Mouse (Mus musculus) CH12.LX (cell line): ENCODE measurements around the gene Tmem168. TPM values are rescaled to one million over a fixed set of nuclear protein-coding genes. Genes with fewer than 3 reads are reported as not detected.

Source experiments
- DNase-seq: peaks from one replicate; pipeline ENCODE4 v3.0.0-alpha.2; 2013; ENCODE audit errors: extremely low read depth
- H3K27ac ChIP-seq: 2 replicates; pipeline ENCODE4 v1.5.1; 2012; ENCODE audit warnings: low read depth, mild to moderate bottlenecking, control low read depth, moderate library complexity; ENCODE audit not compliant: insufficient read depth
- H3K27me3 ChIP-seq: replicated peaks from 2 replicates; pipeline ENCODE3; 2012; ENCODE audit warnings: inconsistent platforms
- H3K36me3 ChIP-seq, 2 experiments: replicated peaks in 1 of 2; 2 replicates each; pipeline versions ENCODE3 to v1.6.1; 2012; ENCODE audit warnings: inconsistent platforms in 1 of 2, low read length in 1 of 2, mild to moderate bottlenecking in 1 of 2, mixed read lengths in 1 of 2, moderate library complexity in 1 of 2; ENCODE audit not compliant: control insufficient read depth in 1 of 2, insufficient read depth in 1 of 2
- H3K4me1 ChIP-seq, 2 experiments: 2 replicates each; pipeline ENCODE4 v1.6.1; 2012; ENCODE audit warnings: inconsistent platforms in 1 of 2, moderate library complexity in 1 of 2; ENCODE audit not compliant: insufficient read depth in 2 of 2, control insufficient read depth in 1 of 2
- H3K4me2 ChIP-seq: 2 replicates; pipeline ENCODE4 v1.6.1; 2012; ENCODE audit warnings: low read depth, mild to moderate bottlenecking, control low read depth; ENCODE audit not compliant: poor library complexity, insufficient read depth, severe bottlenecking
- H3K4me3 ChIP-seq, 3 experiments: fragments of 150-350 bp in 1 of 3; sonication (generic) in 1 of 3; replicated peaks in 1 of 3; 2 replicates each; pipeline versions ENCODE3 to v1.5.1; 2011 to 2012; ENCODE audit warnings: low read depth in 2 of 3, low read length in 2 of 3, mild to moderate bottlenecking in 2 of 3, moderate library complexity in 2 of 3, control low read depth in 1 of 3, improper control_type of control experiment in 1 of 3, inconsistent platforms in 1 of 3, mixed read lengths in 1 of 3; ENCODE audit not compliant: poor library complexity in 1 of 3
- H3K79me2 ChIP-seq: replicated peaks from 2 replicates; pipeline ENCODE4 v1.6.1; 2012; ENCODE audit warnings: mild to moderate bottlenecking, moderate library complexity; ENCODE audit not compliant: control insufficient read depth, poor library complexity, insufficient read depth, severe bottlenecking; ENCODE audit errors: extremely low read depth
- H3K9ac ChIP-seq: 2 replicates; pipeline ENCODE4 v1.6.1; 2012; ENCODE audit warnings: low read depth, mild to moderate bottlenecking, control low read depth, moderate library complexity; ENCODE audit not compliant: insufficient read depth
- H3K9me3 ChIP-seq: replicated peaks from 2 replicates; pipeline ENCODE3; 2012; ENCODE audit warnings: low read length, inconsistent platforms, mixed read lengths
- CHD1 ChIP-seq: IDR thresholded peaks from 2 replicates; pipeline ENCODE4 v1.6.1; 2012; ENCODE audit warnings: low read depth, low read length, improper control_type of control experiment, inconsistent platforms
- CHD2 ChIP-seq: IDR thresholded peaks from 2 replicates; pipeline ENCODE4 v1.6.1; 2011; ENCODE audit warnings: low read length, improper control_type of control experiment
- E2F4 ChIP-seq: IDR thresholded peaks from 2 replicates; pipeline ENCODE4 v1.6.1; 2011; ENCODE audit warnings: low read depth, low read length, improper control_type of control experiment; ENCODE audit not compliant: insufficient replicate concordance
- ETS1 ChIP-seq: conservative IDR thresholded peaks from 2 replicates; pipeline ENCODE4 v1.6.1; 2012; ENCODE audit warnings: low read depth, mild to moderate bottlenecking, inconsistent platforms, low read length, improper control_type of control experiment, moderate library complexity
- MAFK ChIP-seq: IDR thresholded peaks from 2 replicates; pipeline ENCODE4 v1.6.1; 2011; ENCODE audit warnings: low read length, improper control_type of control experiment; ENCODE audit not compliant: insufficient replicate concordance
- MAX ChIP-seq: IDR thresholded peaks from 2 replicates; pipeline ENCODE4 v1.6.1; 2011; ENCODE audit warnings: low read length, improper control_type of control experiment
- MAZ ChIP-seq: IDR thresholded peaks from 2 replicates; pipeline ENCODE4 v1.6.1; 2012; ENCODE audit warnings: low read depth, mild to moderate bottlenecking, inconsistent platforms, low read length, improper control_type of control experiment, moderate library complexity
- MEF2A ChIP-seq: IDR thresholded peaks from 2 replicates; pipeline ENCODE4 v1.6.1; 2014; ENCODE audit warnings: low read depth, mild to moderate bottlenecking, inconsistent platforms, low read length, improper control_type of control experiment, borderline replicate concordance
- MYC ChIP-seq: IDR thresholded peaks from 2 replicates; pipeline ENCODE4 v1.6.1; 2011; ENCODE audit warnings: low read depth, mild to moderate bottlenecking, improper control_type of control experiment, low read length
- PAX5 ChIP-seq: IDR thresholded peaks from 2 replicates; pipeline ENCODE4 v1.6.1; 2012; ENCODE audit warnings: low read length, inconsistent platforms, mixed read lengths
- RAD21 ChIP-seq: IDR thresholded peaks from 2 replicates; pipeline ENCODE4 v1.6.1; 2011; ENCODE audit warnings: low read depth, mild to moderate bottlenecking, low read length, improper control_type of control experiment, moderate library complexity
- RCOR1 ChIP-seq: conservative IDR thresholded peaks from 2 replicates; pipeline ENCODE4 v1.6.1; 2012; ENCODE audit warnings: low read depth, mild to moderate bottlenecking, inconsistent platforms, low read length, improper control_type of control experiment
- SMC3 ChIP-seq: IDR thresholded peaks from 2 replicates; pipeline ENCODE4 v1.6.1; 2011; ENCODE audit warnings: low read depth, low read length, improper control_type of control experiment
- TBP ChIP-seq: conservative IDR thresholded peaks from 2 replicates; pipeline ENCODE4 v1.6.1; 2011; ENCODE audit warnings: low read depth, low read length, improper control_type of control experiment
- TCF12 ChIP-seq: IDR thresholded peaks from 2 replicates; pipeline ENCODE4 v1.6.1; 2014; ENCODE audit warnings: low read depth, mild to moderate bottlenecking, inconsistent platforms, low read length, improper control_type of control experiment
- USF2 ChIP-seq: conservative IDR thresholded peaks from 2 replicates; pipeline ENCODE4 v1.6.1; 2011; ENCODE audit warnings: low read depth, low read length, improper control_type of control experiment
- ZC3H11A ChIP-seq: IDR thresholded peaks from 2 replicates; pipeline ENCODE4 v1.6.1; 2012; ENCODE audit warnings: low read depth, mild to moderate bottlenecking, inconsistent platforms, low read length, improper control_type of control experiment
- ZKSCAN1 ChIP-seq: IDR thresholded peaks from 2 replicates; pipeline ENCODE4 v1.6.1; 2012; ENCODE audit warnings: low read depth, inconsistent platforms, low read length, improper control_type of control experiment, borderline replicate concordance
- ZNF384 ChIP-seq: IDR thresholded peaks from 2 replicates; pipeline ENCODE4 v1.6.1; 2012; ENCODE audit warnings: low read depth, low read length, improper control_type of control experiment, inconsistent platforms
- dilution Hi-C: fragments of 300-500 bp; cut with MboI; formaldehyde crosslinking; loops from 2 replicates; pipeline ENCODE4 v1.14.3; 2020; ENCODE audit warnings: low sequenced_read_pairs; ENCODE audit not compliant: extremely low pct_unique_long_range_greater_than_20kb, extremely low pct_ligation_motif_present
- in situ Hi-C: fragments of 300-500 bp; cut with MboI; formaldehyde crosslinking; loops from 3 replicates; pipeline ENCODE4 v1.14.3; 2019; ENCODE audit warnings: low sequenced_read_pairs, low pct_ligation_motif_present, low pct_unique_long_range_greater_than_20kb, mixed read lengths
- polyA plus RNA-seq: library from polyadenylated mRNA; unstranded; fragments of >175 nt; gene quantifications from 2 replicates; pipeline ENCODE4 v1.2.1, GENCODE M21; 2012; ENCODE audit warnings: low read depth; ENCODE audit not compliant: insufficient read length
- total RNA-seq, 2 experiments: library from RNA; depleted of rRNA; stranded (reverse); fragments of 300-350 nt in 1 of 2; fragments of >200 nt in 1 of 2; gene quantifications; 2 replicates each; pipeline ENCODE4 v1.2.3; 2012 to 2014

Gene Tmem168
- total and polyA plus RNA-seq, 3 experiments = 30.0 to 57.4 (median 35.5) TPM

GRCm38 (mm10) chr6:13607621-13608493, at the start of gene Tmem168 (continued):
- no peak for TF ChIP-seq E2F4

DNA sequence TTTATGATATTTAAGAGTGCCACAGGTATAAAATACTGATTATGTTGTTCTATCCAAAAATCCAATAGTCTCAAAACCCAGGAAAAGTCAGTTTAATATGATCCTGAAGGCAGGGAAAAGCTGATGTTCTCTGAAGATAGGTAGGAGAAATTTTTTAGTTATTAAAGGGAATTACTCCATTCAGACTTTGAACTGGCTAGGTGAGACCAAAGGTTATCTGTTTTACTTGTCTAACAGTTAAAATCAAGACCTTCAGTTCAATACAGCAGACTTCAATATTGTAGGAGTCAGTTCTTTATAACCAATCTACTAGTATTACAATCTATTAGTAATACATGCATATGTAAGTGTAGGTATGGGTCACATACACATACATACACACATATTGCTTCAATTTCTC, 46.2 kb upstream of the Tmem168 start:
- Histone ChIP-seq H3K27me3 (no peaks in the 10 kb centered on the region), H3K4me2 (no peak overlapping the region), H3K9me3 (no peaks in the 10 kb centered on the region), H3K79me2 (peaks cover 19% of the 10 kb centered on the region), H3K27ac (no peak overlapping the region), H3K9ac (no peak overlapping the region), H3K4me3 (no peak overlapping the region), H3K36me3 (peaks cover 24 to 48% of the 10 kb centered on the region in 2 experiments), H3K4me1 (no peaks in the 10 kb centered on the region)
- DNase-seq = no peak
- in situ Hi-C loops = no loop called here
- dilution Hi-C loops = no loop called here
- no peak for TF ChIP-seq TCF12
- no peak for TF ChIP-seq TBP
- no peak for TF ChIP-seq MEF2A
- TF ChIP-seq RCOR1 = no peak
- no peak for TF ChIP-seq MAFK

DNA sequence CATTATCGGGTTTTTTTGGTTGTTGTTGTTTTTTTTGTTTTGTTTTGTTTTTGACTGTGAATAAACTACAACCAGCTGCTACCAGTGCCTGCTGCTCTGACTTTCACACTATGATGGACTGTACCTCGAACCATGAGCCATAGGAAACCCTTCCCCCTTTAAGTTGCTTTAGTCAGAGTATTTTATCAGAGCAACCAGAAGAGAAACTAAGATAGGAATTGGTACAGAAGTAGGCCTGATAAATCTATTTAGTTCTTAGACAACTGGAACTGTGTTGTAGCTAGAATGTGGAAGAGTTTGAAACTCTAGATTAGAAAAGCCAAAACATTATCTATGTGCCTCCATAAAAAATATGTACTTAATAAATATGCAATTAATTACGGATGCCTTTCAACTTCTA, 44.4 kb upstream of the Tmem168 start:
- dilution Hi-C loops = no loop called here
- no peak for DNase-seq

DNA sequence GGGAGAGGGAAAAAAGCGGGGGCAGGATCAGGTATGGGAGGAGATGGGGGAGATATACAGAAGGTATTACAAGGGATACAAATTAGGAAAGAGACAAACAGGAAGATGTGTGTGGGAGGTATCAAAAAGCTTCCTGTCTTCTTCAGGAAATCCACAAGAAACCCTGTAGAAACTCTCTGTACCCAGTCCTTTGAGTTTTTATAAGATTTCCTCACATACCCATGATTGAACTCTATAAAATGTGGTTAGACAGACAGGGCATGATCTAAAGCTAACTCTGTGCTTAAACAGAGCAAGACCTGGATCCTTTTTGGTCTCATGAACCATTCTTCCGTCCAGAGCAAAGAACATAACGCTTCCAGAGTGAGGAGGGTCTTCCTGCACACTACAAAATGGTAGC, 43.0 kb upstream of the Tmem168 start:
- Histone ChIP-seq H3K9me3 (peaks cover 3% of the 10 kb centered on the region), H3K4me2 (no peak overlapping the region), H3K9ac (no peak overlapping the region), H3K27me3 (no peaks in the 10 kb centered on the region), H3K79me2 (peaks cover 20% of the 10 kb centered on the region), H3K27ac (no peak overlapping the region), H3K4me1 (no peaks in the 10 kb centered on the region), H3K36me3 (peaks cover 26 to 54% of the 10 kb centered on the region in 2 experiments), H3K4me3 (no peak overlapping the region)
- in situ Hi-C loops (no loop called here), dilution Hi-C loops (no loop called here)
- TF ChIP-seq SMC3 = no peak
- no peak for TF ChIP-seq CHD1
- no peak for TF ChIP-seq ZC3H11A
- TF ChIP-seq MAZ = no peak
- no peak for TF ChIP-seq ZKSCAN1
- TF ChIP-seq MYC = no peak
- no peak for TF ChIP-seq USF2
- no peak for TF ChIP-seq TBP
- no peak for DNase-seq

More for the DNA sequence above, 44.4 kb upstream of the Tmem168 start:
- no peak for TF ChIP-seq RCOR1
- TF ChIP-seq MYC = no peak
- no peak for TF ChIP-seq USF2
- no peak for TF ChIP-seq MAX
- no peak for TF ChIP-seq CHD2
- no peak for TF ChIP-seq PAX5
- no peak for TF ChIP-seq ZNF384
- no peak for TF ChIP-seq ETS1
- TF ChIP-seq RAD21 = no peak
- Histone ChIP-seq H3K27me3 (no peaks in the 10 kb centered on the region), H3K27ac (no peak overlapping the region), H3K4me2 (no peak overlapping the region), H3K79me2 (peaks cover 26% of the 10 kb centered on the region), H3K36me3 (peaks cover 29 to 56% of the 10 kb centered on the region in 2 experiments), H3K9me3 (peaks cover 3% of the 10 kb centered on the region), H3K4me1 (no peaks in the 10 kb centered on the region), H3K4me3 (no peak overlapping the region), H3K9ac (no peak overlapping the region)
- in situ Hi-C loops = no loop called here
